Mouse (Mus musculus) ES-Bruce4 (cell line): ENCODE data around the gene Atox1.

Source experiments
- CTCF ChIP-seq: IDR thresholded peaks from one replicate; pipeline ENCODE4 v1.8.1; 2011; ENCODE audit warnings: low read depth, low read length
- EP300 ChIP-seq: IDR thresholded peaks from 2 replicates; pipeline ENCODE4 v1.6.1; 2011; ENCODE audit warnings: low read depth, low read length; ENCODE audit not compliant: insufficient read depth
- POLR2A ChIP-seq: IDR thresholded peaks from one replicate; pipeline ENCODE4 v1.8.1; 2011; ENCODE audit warnings: low read length; ENCODE audit not compliant: insufficient read depth

- TF ChIP-seq EP300 (no peak), CTCF (no peak), POLR2A (no peak)
These were observed 24.4 kb upstream of the Atox1 start for GRCm38 (mm10) chr11:55485443-55485842.
